Mouse (Mus musculus) bone marrow, adult 2 months (tissue): ENCODE data around the gene Clcn1.

Experiments used
- CTCF ChIP-seq: fragments of 200-500 bp; IDR thresholded peaks from 2 replicates; pipeline ENCODE4 v1.5.1; 2011; ENCODE audit warnings: low read length, control low read depth; ENCODE audit not compliant: control insufficient read depth, insufficient read depth
- POLR2A ChIP-seq: fragments of 200-500 bp; IDR thresholded peaks from 2 replicates; pipeline ENCODE4 v1.6.1; 2011; ENCODE audit warnings: low read depth, mild to moderate bottlenecking, control low read depth, low read length, borderline replicate concordance; ENCODE audit not compliant: control insufficient read depth

DNA sequence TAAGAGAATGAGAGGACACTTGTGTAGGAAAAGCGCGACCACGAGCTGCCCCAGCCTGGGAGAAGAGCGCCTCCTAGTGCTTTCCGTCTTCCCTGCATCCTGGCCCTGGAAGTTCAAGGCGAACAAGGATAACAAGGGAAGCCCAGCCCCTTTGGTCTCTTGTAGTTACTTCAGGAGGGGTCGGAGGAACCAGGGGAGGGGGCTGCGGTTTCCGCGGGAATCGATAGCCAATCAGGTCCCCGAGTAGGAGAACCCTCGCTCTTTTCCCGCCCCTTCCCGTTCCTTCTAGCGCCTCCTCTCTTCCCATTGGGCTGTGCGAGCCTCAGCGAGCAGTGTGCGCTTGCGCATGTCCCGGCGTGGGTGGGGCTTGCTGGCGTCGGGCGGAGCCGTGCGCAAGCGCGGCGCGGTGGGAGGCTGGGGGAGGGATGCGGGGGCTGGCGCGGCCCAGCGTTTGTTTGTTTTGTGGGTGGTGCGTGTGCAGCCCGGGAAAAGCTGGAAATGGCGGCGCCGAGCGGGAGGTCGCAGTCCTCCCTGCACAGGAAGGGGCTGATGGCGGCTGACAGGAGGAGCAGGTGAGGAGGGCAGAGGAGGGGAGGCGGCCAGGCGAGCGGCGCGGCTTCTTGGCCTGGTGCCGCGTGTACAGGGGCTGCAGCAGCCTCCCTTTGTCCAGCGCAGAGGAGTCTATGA is 21.7 kb upstream of the Clcn1 start, which contains the start of gene Casp2:
- peak; percentile 54; the same call in 1 of the 2 replicates for TF ChIP-seq POLR2A
- TF ChIP-seq CTCF, result peak; percentile 73
